Mouse (Mus musculus) heart, adult 2 months (tissue): ENCODE results near the gene Pgrmc1. TPM values are rescaled to one million over a fixed set of nuclear protein-coding genes. Genes with fewer than 3 reads are reported as not detected.

Source experiments
- DNase-seq, 2 experiments: peaks; one replicate each; pipeline ENCODE4 v3.0.0; 2021
- H3K27ac ChIP-seq: fragments of 200-600 bp; 2 replicates; pipeline ENCODE4 v1.8.1; 2022
- H3K27me3 ChIP-seq: fragments of 200-500 bp; 2 replicates; pipeline ENCODE4 v1.6.1; 2012; ENCODE audit warnings: mild to moderate bottlenecking, low read length, inconsistent platforms, mixed read lengths; ENCODE audit not compliant: control insufficient read depth, insufficient read depth
- H3K36me3 ChIP-seq: fragments of 200-500 bp; 2 replicates; pipeline ENCODE4 v1.6.1; 2012; ENCODE audit warnings: low read length, inconsistent platforms; ENCODE audit not compliant: control insufficient read depth, insufficient read depth
- H3K4me1 ChIP-seq: fragments of 200-500 bp; 2 replicates; pipeline ENCODE4 v1.6.1; 2011; ENCODE audit warnings: low read length; ENCODE audit not compliant: control insufficient read depth, insufficient read depth
- H3K4me3 ChIP-seq: fragments of 200-600 bp; 2 replicates; pipeline ENCODE4 v1.8.1; 2022
- H3K79me2 ChIP-seq: fragments of 200-500 bp; replicated peaks from 2 replicates; pipeline ENCODE4 v1.6.1; 2012; ENCODE audit warnings: mild to moderate bottlenecking, inconsistent platforms, low read length, moderate library complexity, mixed read lengths; ENCODE audit not compliant: control insufficient read depth, insufficient read depth
- H3K9ac ChIP-seq: fragments of 200-500 bp; 2 replicates; pipeline ENCODE4 v1.6.1; 2012; ENCODE audit warnings: low read depth, mild to moderate bottlenecking, control low read depth, inconsistent platforms, low read length, mixed read lengths
- CTCF ChIP-seq: fragments of 200-600 bp; IDR thresholded peaks from 2 replicates; pipeline ENCODE4 v1.8.1; 2022; ENCODE audit warnings: antibody characterized with exemption, mild to moderate bottlenecking, moderate library complexity
- EP300 ChIP-seq: fragments of 200-500 bp; IDR thresholded peaks from 2 replicates; pipeline ENCODE4 v1.6.1; 2011; ENCODE audit warnings: low read depth, low read length, control low read depth; ENCODE audit not compliant: insufficient read depth
- POLR2A ChIP-seq: fragments of 200-500 bp; IDR thresholded peaks from 2 replicates; pipeline ENCODE4 v1.6.1; 2011; ENCODE audit warnings: mild to moderate bottlenecking, low read depth, low read length, control low read depth; ENCODE audit not compliant: insufficient read depth
- WGBS: fragments of 180-500 bp; shearing (Covaris S2); methylation state at CpG from one replicate; pipeline ENCODE4 v1.1.7; 2018; 5-methylcytosine and 5-hydroxymethylcytosine counted together
- intact Hi-C: fragments of 180-260 bp; cut with DNase I; formaldehyde crosslinking; loops from one replicate; pipeline ENCODE4 v1.15.1; 2025
- polyA plus RNA-seq: library from polyadenylated mRNA; depleted of rRNA; stranded (reverse); fragments of >200 nt; gene quantifications from 2 replicates; pipeline ENCODE4 v1.2.3, GENCODE M21; 2012
- total RNA-seq, 2 experiments: library from RNA; stranded (reverse); gene quantifications; 2 replicates each; pipeline ENCODE4 v1.2.3; 2021

Pgrmc1 gene
- total and polyA plus RNA-seq, 3 experiments: 19.3 to 21.9 (median 20.9) TPM

GRCm38 (mm10) chrX:36599656-36600055 lies 1.6 kb downstream of the Pgrmc1 start:
- intact Hi-C loops: loop anchor here (2.0 kb wide), 1 partner anchor 45 kb away; the partner anchor contains the start of gene Akap17b
- Histone ChIP-seq H3K79me2 (no peaks in the 10 kb centered on the region), H3K36me3 (no peaks in the 10 kb centered on the region), H3K9ac (no peak overlapping the region), H3K27me3 (no peaks in the 10 kb centered on the region), H3K4me1 (peaks cover 5% of the 10 kb centered on the region), H3K27ac (no peak overlapping the region), H3K4me3 (no peak overlapping the region)
- WGBS: 59% methylated on average over 3 of the region's 3 CpGs
- TF ChIP-seq POLR2A: no peak
- no peak for TF ChIP-seq EP300
- no peak for TF ChIP-seq CTCF
- no peak for DNase-seq

DNA sequence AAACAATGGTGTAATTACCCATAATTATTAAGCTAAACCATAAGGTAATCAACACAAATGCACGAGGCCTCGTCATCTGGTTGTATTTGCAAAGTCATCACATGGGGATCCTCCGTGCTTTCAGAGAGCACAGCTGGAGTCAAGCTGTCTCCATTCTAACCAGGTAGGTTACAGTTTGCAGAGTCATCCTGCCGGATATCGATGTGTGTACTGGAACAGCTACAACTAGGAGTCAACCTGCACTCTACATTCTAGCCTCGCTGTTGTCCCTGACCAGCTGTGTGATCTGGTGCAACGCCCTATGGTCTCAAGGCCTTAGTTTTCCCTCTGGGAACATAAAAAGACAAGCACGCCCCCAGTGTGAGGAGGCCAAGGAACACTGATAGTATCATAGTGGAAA lies 2.1 kb downstream of the Pgrmc1 start:
- Histone ChIP-seq H3K27ac (no peak overlapping the region), H3K27me3 (no peaks in the 10 kb centered on the region), H3K79me2 (no peaks in the 10 kb centered on the region), H3K9ac (no peak overlapping the region), H3K4me1 (peaks cover 5% of the 10 kb centered on the region), H3K36me3 (no peaks in the 10 kb centered on the region), H3K4me3 (no peak overlapping the region)
- no peak for DNase-seq
- 69% methylated on average over 8 of the region's 8 CpGs for WGBS
- intact Hi-C loops: no loop called here
- no peak for TF ChIP-seq CTCF
- TF ChIP-seq POLR2A: no peak
- no peak for TF ChIP-seq EP300

DNA sequence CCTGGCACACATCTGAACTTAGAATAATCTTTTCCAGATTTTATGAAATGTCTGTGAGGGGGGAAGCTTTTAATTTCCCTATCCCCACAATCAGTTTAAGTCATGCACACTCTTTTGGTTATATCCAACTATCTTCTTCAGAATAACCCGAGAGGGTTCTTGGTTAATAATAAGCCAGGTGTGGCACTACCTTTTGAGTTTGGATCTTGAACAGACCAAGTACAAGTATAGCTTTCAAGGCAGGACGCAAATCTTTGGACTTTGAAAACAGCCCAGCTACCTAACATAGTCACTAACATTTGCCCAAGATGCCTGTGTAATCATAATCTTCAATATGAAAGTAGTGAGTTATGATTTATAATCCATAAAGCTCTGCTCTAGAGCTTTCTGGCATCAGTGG lies 4.9 kb downstream of the Pgrmc1 start:
- peaks cover 5% of the 10 kb centered on the region for H3K4me1 ChIP-seq
- intact Hi-C loops: no loop called here
- DNase-seq: no peak
- H3K79me2 ChIP-seq: no peaks in the 10 kb centered on the region
- no peaks in the 10 kb centered on the region for H3K36me3 ChIP-seq
- no peaks in the 10 kb centered on the region for H3K27me3 ChIP-seq
- TF ChIP-seq POLR2A (no peak), EP300 (no peak), CTCF (no peak)
- no peak overlapping the region for H3K27ac ChIP-seq
- H3K4me3 ChIP-seq: no peak overlapping the region
- H3K9ac ChIP-seq: no peak overlapping the region
- WGBS: 92% methylated on average over 2 of the region's 2 CpGs

GRCm38 (mm10) chrX:36604040-36604439 lies 6.0 kb downstream of the Pgrmc1 start:
- H3K36me3 ChIP-seq: no peaks in the 10 kb centered on the region
- H3K4me3 ChIP-seq: no peak overlapping the region
- intact Hi-C loops: no loop called here
- H3K79me2 ChIP-seq: no peaks in the 10 kb centered on the region
- TF ChIP-seq EP300: no peak
- TF ChIP-seq POLR2A: no peak
- no peak for TF ChIP-seq CTCF
- 79% methylated on average over 4 of the region's 4 CpGs for WGBS
- H3K9ac ChIP-seq: no peak overlapping the region
- H3K27ac ChIP-seq: no peak overlapping the region
- H3K27me3 ChIP-seq: no peaks in the 10 kb centered on the region
- no peak for DNase-seq
- peaks cover 3% of the 10 kb centered on the region for H3K4me1 ChIP-seq

GRCm38 (mm10) chrX:36609117-36609516 lies 11.1 kb downstream of the Pgrmc1 start:
- intact Hi-C loops: no loop called here
- WGBS: 72% methylated on average over 2 of the region's 2 CpGs
- H3K9ac ChIP-seq: no peak overlapping the region

GRCm38 (mm10) chrX:36628102-36628501 lies 30.1 kb downstream of the Pgrmc1 start:
- no peak overlapping the region for H3K4me3 ChIP-seq
- TF ChIP-seq CTCF (no peak), EP300 (no peak), POLR2A (no peak)
- intact Hi-C loops: no loop called here
- DNase-seq: no peak
- H3K9ac ChIP-seq: no peak overlapping the region
- H3K36me3 ChIP-seq: no peaks in the 10 kb centered on the region
- no peaks in the 10 kb centered on the region for H3K79me2 ChIP-seq
- H3K27ac ChIP-seq: no peak overlapping the region
- WGBS: 41% methylated on average over 3 of the region's 3 CpGs
- no peaks in the 10 kb centered on the region for H3K4me1 ChIP-seq
- H3K27me3 ChIP-seq: no peaks in the 10 kb centered on the region

More at GRCm38 (mm10) chrX:36609117-36609516, 11.1 kb downstream of the Pgrmc1 start:
- H3K27ac ChIP-seq: no peak overlapping the region
- no peak overlapping the region for H3K4me3 ChIP-seq
- no peaks in the 10 kb centered on the region for H3K36me3 ChIP-seq
- H3K4me1 ChIP-seq: no peaks in the 10 kb centered on the region
- H3K79me2 ChIP-seq: no peaks in the 10 kb centered on the region
- TF ChIP-seq CTCF (no peak), POLR2A (no peak), EP300 (no peak)
- no peaks in the 10 kb centered on the region for H3K27me3 ChIP-seq
- no peak for DNase-seq
